Mouse (Mus musculus) intestine, embryonic 14.5 days (tissue): ENCODE measurements at regions not wholly inside any gene's neighbourhood (a gene's known extent, or its start where the extent isn't known, plus 50 kb on each side); places are given as distances from the start of the nearest gene placed in this dataset. TPM values are rescaled to one million over a fixed set of nuclear protein-coding genes. Genes with fewer than 3 reads are reported as not detected.

ENCODE experiments used
- microRNA-seq: library from miRNA; unstranded; fragments of <30 nt; microRNA quantifications from one replicate; pipeline ENCODE4, GENCODE M21; 2016

Small RNA genes lying in the stretch of these regions (microRNA-seq; reads per million reads assigned to microRNA genes)
- not detected for gene Mir6378
